Mouse (Mus musculus): ENCODE results near the gene Cldn10. TPM values are rescaled to one million over a fixed set of nuclear protein-coding genes. Genes with fewer than 3 reads are reported as not detected.
"Not testable (repeated sequence)": the region's sequence is repeated elsewhere in the genome, so short reads cannot be mapped to it uniquely, and the experiment has no call there.

The Cldn10 gene
- polyA plus RNA-seq, 1 experiment from 2014 or later = 59.2 TPM

DNA sequence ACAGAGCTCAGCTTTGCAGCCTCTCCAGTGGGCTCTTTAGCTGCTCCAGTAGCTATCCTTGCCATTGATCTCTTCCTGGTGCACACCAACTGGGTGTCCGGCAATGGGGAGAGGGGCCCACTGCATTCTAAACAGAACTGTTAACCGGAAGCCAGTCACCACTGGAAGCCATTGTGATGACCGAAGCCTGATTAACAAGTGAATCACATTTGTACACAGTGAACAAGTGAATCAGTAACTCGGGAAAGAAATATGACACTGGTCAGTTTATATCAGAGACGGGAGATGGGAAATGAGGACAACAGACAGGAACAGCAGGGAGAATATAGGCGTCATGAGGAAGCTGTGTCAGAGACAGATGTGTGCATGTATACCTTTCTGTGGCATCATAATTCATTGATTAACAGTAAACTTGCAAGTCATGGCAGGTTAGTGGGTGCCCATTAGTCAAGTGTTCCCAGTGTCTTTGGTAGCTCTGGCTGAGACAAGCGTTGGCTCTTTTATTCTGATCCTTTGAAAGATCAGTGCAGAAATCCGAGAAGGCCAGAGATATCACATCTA, 36.4 kb upstream of the Cldn10 start:
- Histone ChIP-seq H3K36me3 (ENCODE audit: insufficient read depth, low read length) (no peaks in the 10 kb centered on the region), H3K9ac (replicated peaks; ENCODE audit: low read depth) (no peak overlapping the region), H3K4me1 (ENCODE audit: insufficient read depth, low read depth, low read length) (no peaks in the 10 kb centered on the region), H3K9me3 (ENCODE audit: low read length) (no peaks in the 10 kb centered on the region), H3K4me3 (ENCODE audit: low read depth, low read length) (no peak overlapping the region), H3K4me2 (replicated peaks; ENCODE audit: low read depth, low read length) (no peak overlapping the region), H3K27me3 (replicated peaks; ENCODE audit: insufficient read depth, low read length) (no peaks in the 10 kb centered on the region), H3K27ac (ENCODE audit: low read length) (no peak overlapping the region)
- ATAC-seq = no peak
- DNase-seq (ENCODE audit: low spot score) = no peak
- TF ChIP-seq CTCF (IDR thresholded peaks at IDR 0.05) (no peak), EP300 (IDR thresholded peaks at IDR 0.05) (no peak)
- 71% methylated on average over 8 of the region's 8 CpGs for WGBS

DNA sequence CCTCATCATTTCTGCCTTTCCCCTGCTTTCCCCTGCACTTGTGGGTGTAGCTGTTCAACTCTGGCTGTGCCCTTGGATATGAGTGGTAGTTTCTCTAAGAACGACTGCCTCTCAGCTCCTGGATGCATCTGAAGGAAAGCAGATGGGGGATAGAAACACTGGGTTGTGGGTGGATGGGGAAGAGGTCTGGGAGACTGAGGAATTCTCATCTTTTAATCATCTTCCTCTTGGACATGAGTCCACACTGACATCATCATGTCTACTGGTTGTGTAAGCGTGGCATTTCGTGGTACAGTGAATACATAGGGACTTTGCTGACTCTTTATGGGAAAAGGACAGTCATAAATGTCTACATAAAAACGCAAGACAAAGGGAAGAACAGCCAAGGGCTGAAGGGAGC, 31.7 kb upstream of the Cldn10 start:
- no peaks in the 10 kb centered on the region for H3K9me3 ChIP-seq (ENCODE audit: low read length)
- TF ChIP-seq EP300 (IDR thresholded peaks at IDR 0.05) = no peak
- no peak for TF ChIP-seq CTCF (IDR thresholded peaks at IDR 0.05)
- H3K27ac ChIP-seq (ENCODE audit: low read length) = no peak overlapping the region
- no peak overlapping the region for H3K4me2 ChIP-seq (replicated peaks; ENCODE audit: low read depth, low read length)
- H3K4me3 ChIP-seq (ENCODE audit: low read depth, low read length) = no peak overlapping the region
- no peaks in the 10 kb centered on the region for H3K27me3 ChIP-seq (replicated peaks; ENCODE audit: insufficient read depth, low read length)
- H3K36me3 ChIP-seq (ENCODE audit: insufficient read depth, low read length) = no peaks in the 10 kb centered on the region
- DNase-seq (ENCODE audit: low spot score) = no peak
- H3K4me1 ChIP-seq (ENCODE audit: insufficient read depth, low read depth, low read length) = no peaks in the 10 kb centered on the region
- H3K9ac ChIP-seq (replicated peaks; ENCODE audit: low read depth) = no peak overlapping the region
- no peak for ATAC-seq
- 76% methylated on average over 4 of the region's 4 CpGs for WGBS

DNA sequence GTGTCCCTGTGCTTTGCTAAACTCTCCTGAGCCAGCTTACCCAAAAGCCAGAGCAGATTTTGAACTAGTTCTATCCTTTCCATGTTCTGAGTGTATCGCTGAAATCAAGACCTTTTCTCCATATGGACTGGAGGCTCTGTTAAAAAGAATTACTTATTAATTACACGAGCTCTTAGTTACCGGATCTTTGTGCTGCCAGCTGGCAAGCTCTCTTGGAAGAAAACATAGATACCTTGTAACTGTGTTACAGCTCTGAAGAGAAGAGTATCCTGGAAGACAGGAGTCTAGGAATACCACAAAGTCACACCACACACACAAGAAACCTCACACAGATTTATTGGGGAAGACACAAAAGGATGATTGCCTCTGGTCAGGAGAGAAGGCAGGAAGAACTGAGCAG, 31.1 kb upstream of the Cldn10 start:
- Histone ChIP-seq H3K27me3 (replicated peaks; ENCODE audit: insufficient read depth, low read length) (no peaks in the 10 kb centered on the region), H3K27ac (ENCODE audit: low read length) (no peak overlapping the region), H3K4me3 (ENCODE audit: low read depth, low read length) (no peak overlapping the region), H3K36me3 (ENCODE audit: insufficient read depth, low read length) (no peaks in the 10 kb centered on the region), H3K4me1 (ENCODE audit: insufficient read depth, low read depth, low read length) (no peaks in the 10 kb centered on the region), H3K9me3 (ENCODE audit: low read length) (no peaks in the 10 kb centered on the region), H3K9ac (replicated peaks; ENCODE audit: low read depth) (no peak overlapping the region), H3K4me2 (replicated peaks; ENCODE audit: low read depth, low read length) (no peak overlapping the region)
- ATAC-seq (no peak), DNase-seq (ENCODE audit: low spot score) (no peak)
- WGBS = 65% methylated on average over 3 of the region's 3 CpGs
- TF ChIP-seq EP300 (IDR thresholded peaks at IDR 0.05) = no peak
- TF ChIP-seq CTCF (IDR thresholded peaks at IDR 0.05) = no peak

DNA sequence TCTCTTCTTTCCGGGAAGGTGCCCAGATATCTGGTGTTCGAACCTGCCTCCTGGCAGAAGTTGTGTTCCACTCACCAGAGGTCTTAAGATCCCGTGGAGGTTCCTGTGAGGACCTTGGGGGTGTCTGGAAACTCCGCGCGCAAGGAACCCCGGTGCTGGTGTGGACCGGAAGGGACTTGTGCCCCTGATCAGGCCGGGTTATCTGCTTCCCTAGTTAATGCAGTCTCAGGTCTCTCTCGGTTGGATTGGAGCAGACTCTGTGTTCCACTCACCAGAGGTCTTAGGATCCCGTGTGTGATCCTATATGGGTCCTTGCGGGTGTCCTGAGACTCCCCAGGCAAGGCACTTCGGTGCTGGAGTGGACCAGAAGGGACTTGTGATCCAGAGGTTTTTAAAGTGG, 24.3 kb upstream of the Cldn10 start:
- not testable (repeated sequence) for H3K9me3 ChIP-seq (ENCODE audit: low read length); H3K4me3 ChIP-seq (ENCODE audit: low read depth, low read length); H3K27me3 ChIP-seq (replicated peaks; ENCODE audit: insufficient read depth, low read length); H3K36me3 ChIP-seq (ENCODE audit: insufficient read depth, low read length); ATAC-seq; H3K4me2 ChIP-seq (replicated peaks; ENCODE audit: low read depth, low read length); H3K9ac ChIP-seq (replicated peaks; ENCODE audit: low read depth); H3K27ac ChIP-seq (ENCODE audit: low read length); DNase-seq (ENCODE audit: low spot score); H3K4me1 ChIP-seq (ENCODE audit: insufficient read depth, low read depth, low read length)
- WGBS = 93% methylated on average over 13 of the region's 13 CpGs

DNA sequence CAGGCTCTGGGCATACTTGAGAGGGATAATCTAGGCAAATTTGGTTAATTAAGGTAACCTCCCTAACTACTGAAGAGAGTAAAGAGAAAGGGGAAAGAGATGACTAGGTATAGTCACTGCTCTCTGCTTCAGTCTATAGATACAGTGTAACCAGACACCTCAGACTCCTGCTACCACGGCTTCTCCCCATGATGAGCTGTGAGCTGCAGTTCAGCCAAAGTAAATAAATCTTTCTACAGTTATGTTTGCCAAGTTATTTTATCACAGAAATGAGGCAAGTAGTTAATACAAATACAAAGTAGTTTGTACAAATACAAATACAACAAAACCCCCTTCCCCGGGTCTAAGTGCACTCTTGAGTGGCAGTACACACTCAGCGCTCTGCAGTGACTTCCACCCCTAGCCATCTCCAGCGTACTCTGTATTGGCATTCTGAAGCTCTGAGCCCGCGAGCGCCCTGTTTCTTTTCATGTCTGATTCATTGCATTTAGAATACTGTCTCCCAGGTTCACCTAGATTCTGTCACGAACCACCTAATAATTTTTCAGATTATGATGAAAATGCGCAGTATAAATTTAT, 23.7 kb upstream of the Cldn10 start:
- Histone ChIP-seq H3K9ac (replicated peaks; ENCODE audit: low read depth) (no peak overlapping the region), H3K27ac (ENCODE audit: low read length) (no peak overlapping the region), H3K4me3 (ENCODE audit: low read depth, low read length) (no peak overlapping the region), H3K4me2 (replicated peaks; ENCODE audit: low read depth, low read length) (no peak overlapping the region), H3K4me1 (ENCODE audit: insufficient read depth, low read depth, low read length) (no peaks in the 10 kb centered on the region), H3K36me3 (ENCODE audit: insufficient read depth, low read length) (no peaks in the 10 kb centered on the region), H3K9me3 (ENCODE audit: low read length) (no peaks in the 10 kb centered on the region), H3K27me3 (replicated peaks; ENCODE audit: insufficient read depth, low read length) (no peaks in the 10 kb centered on the region)
- 40% methylated on average over 9 of the region's 9 CpGs for WGBS
- peak; percentile 69 for DNase-seq (ENCODE audit: low spot score)
- ATAC-seq = peak; percentile 57
- TF ChIP-seq CTCF (IDR thresholded peaks at IDR 0.05) (no peak), EP300 (IDR thresholded peaks at IDR 0.05) (no peak)

DNA sequence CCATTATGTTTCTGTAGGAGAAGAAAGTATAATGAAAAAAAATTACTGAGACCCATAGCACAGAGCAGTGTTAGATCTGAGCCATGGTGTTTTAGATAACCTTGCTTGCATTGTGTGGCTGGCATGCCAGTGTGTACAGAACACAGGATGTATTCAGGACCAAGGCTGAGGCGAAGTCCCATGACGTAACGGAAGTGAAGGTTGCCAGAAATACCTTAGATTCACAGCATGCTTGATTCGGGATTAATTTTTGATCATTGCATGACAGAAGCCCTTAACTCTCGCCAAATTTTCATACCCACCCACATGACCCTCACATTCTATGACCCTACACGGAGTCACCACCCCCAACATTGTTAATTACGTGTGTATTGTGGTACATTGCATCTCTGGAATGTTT, 22.4 kb upstream of the Cldn10 start:
- TF ChIP-seq CTCF (IDR thresholded peaks at IDR 0.05) (no peak), EP300 (IDR thresholded peaks at IDR 0.05) (no peak)
- DNase-seq (ENCODE audit: low spot score) = no peak
- Histone ChIP-seq H3K36me3 (ENCODE audit: insufficient read depth, low read length) (no peaks in the 10 kb centered on the region), H3K9me3 (ENCODE audit: low read length) (no peaks in the 10 kb centered on the region), H3K27ac (ENCODE audit: low read length) (no peak overlapping the region), H3K27me3 (replicated peaks; ENCODE audit: insufficient read depth, low read length) (no peaks in the 10 kb centered on the region), H3K9ac (replicated peaks; ENCODE audit: low read depth) (no peak overlapping the region), H3K4me3 (ENCODE audit: low read depth, low read length) (no peak overlapping the region), H3K4me1 (ENCODE audit: insufficient read depth, low read depth, low read length) (no peaks in the 10 kb centered on the region), H3K4me2 (replicated peaks; ENCODE audit: low read depth, low read length) (no peak overlapping the region)
- 52% methylated on average over 7 of the region's 7 CpGs for WGBS
- no peak for ATAC-seq

DNA sequence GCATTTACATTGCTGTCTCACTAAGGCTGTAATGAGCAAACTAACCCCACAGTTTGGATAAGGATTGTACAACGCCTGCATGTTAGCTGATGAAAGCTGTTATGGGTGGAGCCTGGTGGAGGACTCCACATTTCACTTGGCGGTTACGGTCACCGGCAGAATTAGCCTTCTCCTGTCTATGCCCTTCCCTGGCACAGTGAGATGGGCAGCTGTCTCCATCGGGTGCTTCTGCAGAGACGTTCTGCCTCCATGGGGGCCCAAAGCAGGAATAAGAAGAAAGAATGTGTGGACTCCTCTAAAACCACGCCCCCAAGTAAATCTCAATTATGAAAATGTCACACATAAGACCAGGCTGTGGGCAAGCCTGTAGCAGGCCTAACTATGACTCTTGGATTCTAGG, 21.8 kb upstream of the Cldn10 start:
- TF ChIP-seq CTCF (IDR thresholded peaks at IDR 0.05) (no peak), EP300 (IDR thresholded peaks at IDR 0.05) (no peak)
- Histone ChIP-seq H3K4me3 (ENCODE audit: low read depth, low read length) (no peak overlapping the region), H3K4me1 (ENCODE audit: insufficient read depth, low read depth, low read length) (no peaks in the 10 kb centered on the region), H3K4me2 (replicated peaks; ENCODE audit: low read depth, low read length) (no peak overlapping the region), H3K27ac (ENCODE audit: low read length) (no peak overlapping the region), H3K36me3 (ENCODE audit: insufficient read depth, low read length) (no peaks in the 10 kb centered on the region), H3K27me3 (replicated peaks; ENCODE audit: insufficient read depth, low read length) (no peaks in the 10 kb centered on the region), H3K9me3 (ENCODE audit: low read length) (no peaks in the 10 kb centered on the region), H3K9ac (replicated peaks; ENCODE audit: low read depth) (no peak overlapping the region)
- no peak for ATAC-seq
- WGBS = 67% methylated on average over 7 of the region's 7 CpGs
- DNase-seq (ENCODE audit: low spot score) = no peak

All from lung, postnatal 0 days (tissue).